Mouse (Mus musculus) heart, embryonic 13.5 days (tissue): Measurements from ENCODE around the gene Ttc3. TPM values are rescaled to one million over a fixed set of nuclear protein-coding genes. Genes with fewer than 3 reads are reported as not detected.

Experiments
- ATAC-seq: fragments of 200-750 bp; cut with Nextera tagmentation; 2 replicates; pipeline ENCODE4 v1.8.0; 2017; ENCODE audit warnings: moderate TSS enrichment; ENCODE audit not compliant: insufficient number of reproducible peaks, low FRiP score, low TSS enrichment; ENCODE audit errors: extremely low read depth
- H3K27ac ChIP-seq: fragments of 300-500 bp; sonication (generic); replicated peaks from 2 replicates; pipeline ENCODE4 v1.5.1; 2015; ENCODE audit warnings: moderate library complexity, mild to moderate bottlenecking, inconsistent platforms
- H3K27me3 ChIP-seq: fragments of 300-500 bp; sonication (generic); replicated peaks from 2 replicates; pipeline ENCODE4 v1.6.1; 2015; ENCODE audit warnings: mild to moderate bottlenecking, inconsistent platforms
- H3K36me3 ChIP-seq: fragments of 300-500 bp; sonication (generic); 2 replicates; pipeline ENCODE4 v1.6.1; 2015; ENCODE audit warnings: mild to moderate bottlenecking, inconsistent platforms
- H3K4me1 ChIP-seq: fragments of 300-500 bp; sonication (generic); 2 replicates; pipeline ENCODE4 v1.6.1; 2015; ENCODE audit warnings: inconsistent platforms
- H3K4me2 ChIP-seq: fragments of 300-500 bp; sonication (generic); 2 replicates; pipeline ENCODE4 v1.6.1; 2015; ENCODE audit warnings: inconsistent platforms, mild to moderate bottlenecking, moderate library complexity
- H3K4me3 ChIP-seq: fragments of 300-500 bp; sonication (generic); 2 replicates; pipeline ENCODE4 v1.5.1; 2015; ENCODE audit warnings: moderate library complexity, mild to moderate bottlenecking, inconsistent platforms
- H3K9ac ChIP-seq: fragments of 300-500 bp; sonication (generic); 2 replicates; pipeline ENCODE4 v1.6.1; 2015; ENCODE audit warnings: inconsistent platforms, mild to moderate bottlenecking, moderate library complexity
- H3K9me3 ChIP-seq: fragments of 300-500 bp; sonication (generic); 2 replicates; pipeline ENCODE4 v1.6.1; 2016; ENCODE audit warnings: inconsistent platforms
- WGBS: fragments of 180-500 bp; shearing (Covaris S2); methylation state at CpG from one replicate; pipeline ENCODE4 v1.1.7; 2015; ENCODE audit warnings: mixed read lengths; 5-methylcytosine and 5-hydroxymethylcytosine counted together
- polyA plus RNA-seq: library from polyadenylated mRNA; unstranded; fragments of >200 nt; fragmentation: Nextera tagmentation; extraction: Ambion mirVana; gene quantifications from 2 replicates; pipeline ENCODE4 v1.2.1, GENCODE M21; 2015

The Ttc3 gene
- polyA plus RNA-seq, 1 experiment from 2014 or later, result 158 TPM

DNA sequence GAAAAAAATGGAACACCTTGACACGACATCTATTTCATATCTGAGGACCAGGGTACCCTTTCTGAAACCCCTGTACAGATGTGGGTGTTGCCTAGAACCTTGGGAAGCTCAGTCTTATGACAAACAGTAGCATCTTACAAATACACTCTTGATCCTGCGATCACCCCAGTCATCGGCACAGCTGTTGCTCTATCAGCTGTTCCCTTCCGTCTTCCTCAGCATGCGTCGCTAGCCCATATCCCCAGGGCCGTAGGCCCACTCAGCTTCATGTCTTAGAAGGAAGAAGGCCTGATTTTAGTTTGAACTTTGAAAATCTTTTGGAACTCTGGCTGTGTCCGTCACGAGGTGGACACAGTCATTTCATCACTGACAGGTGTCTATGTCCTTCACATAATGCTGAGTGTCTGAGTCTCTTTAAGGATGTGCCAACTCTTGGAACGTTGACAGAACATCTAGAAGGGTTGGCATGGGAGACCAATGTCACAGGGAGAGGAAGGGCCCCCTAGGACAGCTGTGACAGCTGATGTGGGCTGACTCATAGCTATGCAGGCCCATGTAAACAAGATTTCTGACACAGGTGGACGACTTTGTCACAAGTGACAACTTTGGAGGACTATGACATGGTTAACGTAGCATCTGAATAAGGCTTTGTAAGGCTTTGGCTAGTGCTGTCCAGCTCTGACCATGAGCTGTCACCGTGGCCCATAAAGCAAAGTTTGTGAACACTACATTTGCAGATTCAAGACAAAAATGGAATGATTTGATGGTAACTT is 9.7 kb upstream of the Ttc3 start:
- H3K9ac ChIP-seq, result no peak overlapping the region
- H3K27ac ChIP-seq, result no peak overlapping the region
- no peak overlapping the region for H3K4me3 ChIP-seq
- no peaks in the 10 kb centered on the region for H3K27me3 ChIP-seq
- H3K4me1 ChIP-seq, result peaks cover 15% of the 10 kb centered on the region
- no peaks in the 10 kb centered on the region for H3K9me3 ChIP-seq
- H3K36me3 ChIP-seq, result peaks cover 6% of the 10 kb centered on the region; the same call in 1 of the 2 replicates
- no peak overlapping the region for H3K4me2 ChIP-seq
- no peak for ATAC-seq
- 78% methylated on average over 13 of the region's 13 CpGs for WGBS

DNA sequence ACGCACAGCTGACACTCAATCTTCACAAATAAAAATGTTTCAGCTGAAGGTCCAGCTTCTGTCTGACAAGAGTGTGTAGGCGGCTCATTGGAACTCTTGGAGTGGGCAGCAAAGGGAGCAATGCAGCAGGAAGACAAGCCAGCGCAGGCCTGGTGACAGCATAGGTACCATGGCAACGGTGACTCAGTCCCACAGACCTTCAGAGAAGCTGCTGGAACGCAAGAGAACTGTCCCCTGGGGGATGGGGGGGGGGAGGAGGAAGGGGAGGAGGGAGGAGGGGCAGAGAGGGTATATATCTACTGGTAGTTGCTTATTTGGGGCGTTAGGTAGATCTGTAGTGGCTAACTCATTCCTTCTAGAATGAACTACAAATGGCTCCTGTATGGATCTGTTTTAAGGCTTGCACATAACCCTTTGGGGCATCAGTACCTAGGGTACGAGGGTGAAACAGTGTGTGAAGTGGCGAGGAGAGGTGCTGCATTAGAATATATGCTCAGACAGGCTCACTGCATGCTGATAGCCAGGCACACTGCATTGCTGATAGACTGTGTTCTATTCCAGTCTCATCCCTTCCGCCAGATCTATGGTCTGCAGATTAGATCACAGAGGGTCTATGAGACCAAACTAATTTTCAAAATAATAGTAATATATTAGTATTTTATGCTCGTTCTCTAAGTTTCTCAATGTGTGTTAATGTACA is 8.1 kb upstream of the Ttc3 start:
- Histone ChIP-seq H3K4me3 (no peak overlapping the region), H3K9me3 (no peaks in the 10 kb centered on the region), H3K4me1 (peaks cover 15% of the 10 kb centered on the region), H3K4me2 (peak overlapping the region; percentile 40), H3K27me3 (no peaks in the 10 kb centered on the region), H3K36me3 (peaks cover 10% of the 10 kb centered on the region; the same call in 1 of the 2 replicates), H3K9ac (peak overlapping the region; percentile 61), H3K27ac (peak overlapping the region; percentile 71)
- 26% methylated on average over 10 of the region's 10 CpGs for whole genome bisulfite sequencing
- ATAC-seq, result peak; percentile 61; the same call in 1 of the 2 replicates

DNA sequence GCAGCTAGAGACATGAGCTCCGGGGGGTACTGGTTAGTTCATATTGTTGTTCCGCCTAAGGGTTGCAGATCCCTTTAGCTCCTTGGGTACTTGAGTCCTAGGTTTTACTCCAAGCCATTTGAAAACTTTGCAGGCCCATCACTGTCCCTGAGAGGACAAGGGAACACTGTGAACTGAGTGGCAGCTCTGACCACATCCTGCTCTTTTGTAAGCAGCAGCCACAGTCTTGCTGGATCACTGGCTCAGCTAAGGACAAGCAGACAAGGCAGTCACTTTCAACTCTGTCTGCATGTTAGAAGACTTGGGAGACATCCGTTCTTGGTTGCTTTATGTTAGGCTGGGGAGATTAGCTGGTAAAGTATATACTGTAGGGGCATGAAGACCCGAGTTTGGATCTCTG is 6.6 kb upstream of the Ttc3 start:
- no peak for ATAC-seq
- H3K27ac ChIP-seq, result no peak overlapping the region
- no peaks in the 10 kb centered on the region for H3K27me3 ChIP-seq
- WGBS, result 86% methylated on average over 4 of the region's 4 CpGs
- H3K9me3 ChIP-seq, result no peaks in the 10 kb centered on the region
- no peak overlapping the region for H3K4me2 ChIP-seq
- no peak overlapping the region for H3K9ac ChIP-seq
- H3K36me3 ChIP-seq, result peaks cover 10% of the 10 kb centered on the region; the same call in 1 of the 2 replicates
- H3K4me3 ChIP-seq, result no peak overlapping the region
- H3K4me1 ChIP-seq, result peaks cover 20% of the 10 kb centered on the region

DNA sequence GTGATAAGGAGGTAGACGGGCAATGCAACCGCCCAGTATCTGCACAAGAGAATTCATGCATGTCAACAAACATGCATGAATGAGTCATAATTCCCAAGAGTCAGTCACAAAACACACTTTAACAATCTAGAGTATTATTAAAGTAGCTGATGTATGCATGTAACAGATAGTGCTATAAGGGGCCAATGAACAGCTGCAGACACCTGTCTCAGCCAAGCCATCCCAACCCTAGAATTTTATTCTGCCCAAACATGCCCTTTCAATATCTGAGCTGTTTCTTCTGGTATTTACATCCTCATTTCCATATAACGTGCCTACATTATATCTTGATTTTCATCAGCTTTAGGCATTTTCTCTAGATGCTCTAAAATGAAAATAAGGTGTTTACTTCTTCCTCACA is 5.0 kb upstream of the Ttc3 start:
- no peak for ATAC-seq
- Histone ChIP-seq H3K27me3 (no peaks in the 10 kb centered on the region), H3K36me3 (peaks cover 10% of the 10 kb centered on the region; the same call in 1 of the 2 replicates), H3K4me2 (no peak overlapping the region), H3K4me3 (no peak overlapping the region), H3K27ac (no peak overlapping the region), H3K4me1 (peaks cover 30% of the 10 kb centered on the region), H3K9me3 (no peaks in the 10 kb centered on the region), H3K9ac (no peak overlapping the region)
- 84% methylated on average over 3 of the region's 3 CpGs for WGBS

DNA sequence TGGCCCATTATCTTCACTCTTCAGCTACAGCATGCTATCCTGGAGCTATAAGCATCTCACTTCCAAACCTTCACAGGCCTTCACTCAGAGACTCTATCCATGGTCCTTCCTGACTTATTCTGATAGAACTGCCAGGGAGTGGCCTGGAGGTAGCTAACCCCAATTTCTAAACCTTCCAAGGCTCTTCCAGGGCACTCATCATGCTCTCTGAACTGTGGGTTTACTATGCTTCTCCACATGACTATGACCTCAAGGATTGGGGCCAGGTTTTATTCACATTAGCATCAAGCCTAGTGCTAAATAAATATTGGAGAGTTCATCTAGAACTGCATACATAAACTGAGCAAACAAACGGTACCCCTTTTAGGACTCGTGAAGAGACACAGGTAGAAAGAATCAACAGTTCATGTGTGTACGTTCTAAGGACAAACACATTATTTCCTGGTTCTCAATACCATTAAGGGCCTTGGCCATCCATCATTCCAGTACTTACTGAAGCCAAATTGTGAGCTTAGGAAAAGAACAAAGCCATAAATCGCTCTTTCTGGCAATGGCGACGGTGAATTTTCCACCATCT is 734 bp upstream of the Ttc3 start:
- peaks cover 7% of the 10 kb centered on the region; the same call in 1 of the 2 replicates for H3K36me3 ChIP-seq
- peak overlapping the region; percentile 70 for H3K4me3 ChIP-seq
- H3K9me3 ChIP-seq, result no peaks in the 10 kb centered on the region
- peaks cover 38% of the 10 kb centered on the region for H3K4me1 ChIP-seq
- H3K4me2 ChIP-seq, result peak overlapping the region; percentile 71
- 9% methylated on average over 6 of the region's 6 CpGs for WGBS
- peak overlapping the region; percentile 94 for H3K27ac ChIP-seq
- ATAC-seq, result no peak
- H3K27me3 ChIP-seq, result no peaks in the 10 kb centered on the region
- H3K9ac ChIP-seq, result peak overlapping the region; percentile 94

DNA sequence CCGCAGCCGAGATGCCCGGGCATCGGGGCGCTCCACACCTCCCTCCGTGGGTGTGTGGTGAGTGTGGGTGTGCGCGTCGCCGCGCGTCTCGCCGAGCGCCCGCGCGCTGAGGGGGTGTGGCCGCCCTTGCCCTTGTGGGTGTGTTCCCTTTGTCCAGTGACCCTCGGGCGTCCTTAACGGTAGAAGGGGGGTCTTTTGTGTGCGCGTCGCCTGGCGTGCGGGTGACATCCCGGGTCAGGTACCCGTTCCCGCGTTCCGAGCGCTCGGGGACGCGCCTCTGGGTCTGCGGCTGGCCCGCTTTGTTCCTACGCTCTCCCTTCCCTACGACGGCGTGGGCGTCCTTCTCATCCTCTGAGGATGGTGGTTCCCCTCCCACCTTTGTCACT is 490 bp downstream of the Ttc3 start:
- WGBS, result 0% methylated on average over 43 of the region's 43 CpGs
- peak; percentile 68 for ATAC-seq

DNA sequence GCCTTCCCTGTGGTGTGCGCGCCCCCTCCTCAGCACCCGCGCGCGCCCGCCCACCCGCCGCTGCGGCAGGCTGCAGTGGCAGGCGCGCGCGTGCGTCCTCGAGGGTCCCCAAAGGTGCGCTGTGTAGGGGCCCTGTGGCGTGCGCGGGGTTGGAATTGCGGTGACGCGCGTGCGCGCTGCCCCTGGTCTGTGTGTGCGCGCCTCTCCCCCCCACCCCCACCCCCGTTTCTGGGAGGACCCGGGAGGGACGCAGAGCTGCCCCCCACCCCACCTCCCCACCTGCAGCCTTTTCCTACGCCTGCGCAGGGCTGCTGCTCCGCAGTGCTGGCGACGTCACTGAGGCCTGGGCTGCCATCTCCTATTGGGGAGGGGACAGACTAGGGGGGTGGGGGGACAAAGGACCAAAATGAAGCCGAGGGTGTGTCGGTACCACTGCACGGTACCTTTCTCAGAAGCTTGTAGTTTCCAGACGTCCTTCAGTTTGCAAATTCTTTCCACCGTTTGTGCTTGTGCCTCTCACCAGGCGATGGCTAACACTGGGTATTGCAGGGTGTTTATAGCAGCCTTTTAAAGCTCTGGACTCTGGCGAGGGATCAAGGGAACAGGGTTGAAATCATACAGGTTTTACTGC is 998 bp downstream of the Ttc3 start, which contains the start of gene Pigp:
Pigp (minus strand) TSS at position 542 of the 631 bp plus-strand sequence.
- Histone ChIP-seq H3K9ac (peak within 1 kb of the TSS; percentile 94), H3K27me3 (no peaks in the 10 kb centered on the region), H3K9me3 (no peaks in the 10 kb centered on the region), H3K4me1 (peaks cover 38% of the 10 kb centered on the region), H3K4me2 (peak within 1 kb of the TSS; percentile 71), H3K4me3 (peak within 1 kb of the TSS; percentile 70), H3K27ac (peak within 1 kb of the TSS; percentile 94), H3K36me3 (0 out of 2 replicates have a peak, but pooled peaks cover 3% of the 10 kb centered on the region)
- ATAC-seq, result peak; percentile 70
- under 1% methylated on average over 39 of the region's 43 CpGs for whole genome bisulfite sequencing

More for the DNA sequence above, 490 bp downstream of the Ttc3 start:
- H3K27ac ChIP-seq, result peak overlapping the region; percentile 94
- no peaks in the 10 kb centered on the region for H3K27me3 ChIP-seq
- H3K4me2 ChIP-seq, result peak overlapping the region; percentile 71
- no peaks in the 10 kb centered on the region for H3K9me3 ChIP-seq
- H3K36me3 ChIP-seq, result 0 out of 2 replicates have a peak, but pooled peaks cover 3% of the 10 kb centered on the region
- peak overlapping the region; percentile 94 for H3K9ac ChIP-seq
- peak overlapping the region; percentile 70 for H3K4me3 ChIP-seq
- peaks cover 38% of the 10 kb centered on the region for H3K4me1 ChIP-seq

DNA sequence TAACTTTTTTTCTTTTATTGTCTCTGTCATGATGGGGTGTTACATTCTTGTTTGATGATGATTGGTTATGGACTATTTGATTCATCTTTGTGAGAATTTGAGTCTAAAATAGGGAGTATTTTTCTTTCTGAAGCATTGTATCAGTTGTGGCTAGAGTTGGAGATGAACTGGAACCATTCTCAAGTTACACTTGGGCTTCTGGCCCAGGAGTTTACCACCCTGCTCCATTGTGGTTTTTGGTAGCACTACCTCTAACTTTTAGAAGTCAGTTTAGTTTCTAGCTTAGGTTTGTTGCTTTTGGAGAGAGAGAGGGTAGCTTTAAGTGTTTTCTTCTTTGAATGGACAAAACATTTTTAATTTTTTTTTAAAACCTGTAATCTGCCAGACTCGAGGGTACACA is 9.0 kb downstream of the Ttc3 start:
- Histone ChIP-seq H3K36me3 (no peaks in the 10 kb centered on the region), H3K27ac (peak overlapping the region; percentile 42; the same call in 1 of the 2 replicates), H3K4me3 (no peak overlapping the region), H3K4me1 (peaks cover 53% of the 10 kb centered on the region), H3K4me2 (no peak overlapping the region), H3K9ac (no peak overlapping the region), H3K27me3 (no peaks in the 10 kb centered on the region), H3K9me3 (no peaks in the 10 kb centered on the region)
- 57% methylated on average over 1 of the region's 1 CpGs for WGBS
- no peak for ATAC-seq

DNA sequence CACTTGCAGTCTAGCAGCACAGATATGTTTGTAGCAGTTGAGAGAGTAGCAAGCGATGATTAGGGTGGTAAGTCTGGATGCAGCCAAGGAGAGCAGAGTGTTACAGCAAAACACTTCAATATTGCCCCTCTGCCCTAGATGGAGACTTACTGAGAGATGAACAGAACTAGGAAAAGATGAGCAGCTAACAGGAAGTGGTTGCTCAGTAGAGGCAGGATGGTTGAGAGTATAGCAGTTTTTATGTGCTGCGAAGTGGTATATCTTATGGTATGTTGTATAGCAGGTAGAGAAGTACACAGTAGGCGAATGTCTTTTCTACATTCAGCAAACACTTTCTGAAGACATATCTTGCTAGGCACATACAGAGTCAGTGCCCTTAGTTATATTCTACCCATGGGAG is 12.9 kb downstream of the Ttc3 start:
- Histone ChIP-seq H3K4me3 (no peak overlapping the region), H3K36me3 (peaks cover 13% of the 10 kb centered on the region; the same call in 1 of the 2 replicates), H3K4me1 (peaks cover 43% of the 10 kb centered on the region), H3K27me3 (no peaks in the 10 kb centered on the region), H3K27ac (no peak overlapping the region), H3K4me2 (no peak overlapping the region), H3K9me3 (no peaks in the 10 kb centered on the region), H3K9ac (no peak overlapping the region)
- no peak for ATAC-seq
- 85% methylated on average over 3 of the region's 3 CpGs for WGBS

DNA sequence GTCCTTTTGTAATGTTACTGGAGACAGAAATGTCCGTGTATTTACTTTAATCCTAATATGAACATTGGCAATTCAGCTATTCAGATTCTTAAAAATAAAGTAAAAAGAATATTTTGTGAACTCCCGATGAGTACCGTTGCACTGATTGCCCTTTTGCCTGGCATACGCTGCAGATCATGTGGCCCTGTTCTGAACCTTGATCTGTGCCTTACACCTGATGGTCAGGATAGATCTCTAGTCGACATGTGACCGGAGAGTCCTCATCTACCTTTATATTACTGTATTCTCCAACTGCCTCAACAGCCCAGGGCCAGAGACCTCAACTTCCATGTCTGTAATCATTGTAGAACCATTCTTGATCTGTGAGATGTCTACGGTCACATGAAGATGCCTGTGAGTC is 17.3 kb downstream of the Ttc3 start:
- Histone ChIP-seq H3K4me1 (peaks cover 7% of the 10 kb centered on the region), H3K4me2 (no peak overlapping the region), H3K9me3 (no peaks in the 10 kb centered on the region), H3K36me3 (peaks cover 18% of the 10 kb centered on the region; the same call in 1 of the 2 replicates), H3K27ac (no peak overlapping the region), H3K4me3 (no peak overlapping the region), H3K27me3 (no peaks in the 10 kb centered on the region), H3K9ac (no peak overlapping the region)
- WGBS, result 89% methylated on average over 7 of the region's 7 CpGs
- no peak for ATAC-seq

DNA sequence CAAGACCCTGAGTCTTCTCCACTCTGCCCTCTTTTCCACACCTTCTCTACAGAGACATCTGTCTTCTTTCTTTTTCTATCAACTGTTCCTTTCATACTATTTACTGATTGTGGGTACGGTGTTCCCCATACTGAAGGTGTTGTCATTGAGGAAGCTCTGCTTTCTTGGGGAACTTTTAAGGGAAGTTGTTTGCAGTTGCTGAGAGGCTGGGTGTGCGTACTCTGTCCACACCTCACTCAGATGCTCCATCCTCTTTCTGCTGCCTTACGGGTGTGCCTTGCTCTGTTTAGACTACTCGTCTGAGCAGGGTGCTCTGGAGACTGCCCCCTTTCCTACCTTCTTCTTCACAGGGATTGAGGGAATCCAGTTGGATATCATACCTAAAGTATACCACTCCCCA is 21.9 kb downstream of the Ttc3 start:
- no peaks in the 10 kb centered on the region for H3K9me3 ChIP-seq
- H3K9ac ChIP-seq, result no peak overlapping the region
- H3K4me2 ChIP-seq, result no peak overlapping the region
- peaks cover 21% of the 10 kb centered on the region for H3K4me1 ChIP-seq
- H3K36me3 ChIP-seq, result peaks cover 36% of the 10 kb centered on the region
- 66% methylated on average over 4 of the region's 4 CpGs for WGBS
- ATAC-seq, result no peak
- no peak overlapping the region for H3K27ac ChIP-seq
- H3K27me3 ChIP-seq, result no peaks in the 10 kb centered on the region
- H3K4me3 ChIP-seq, result no peak overlapping the region
